In the genomic region with DNA sequence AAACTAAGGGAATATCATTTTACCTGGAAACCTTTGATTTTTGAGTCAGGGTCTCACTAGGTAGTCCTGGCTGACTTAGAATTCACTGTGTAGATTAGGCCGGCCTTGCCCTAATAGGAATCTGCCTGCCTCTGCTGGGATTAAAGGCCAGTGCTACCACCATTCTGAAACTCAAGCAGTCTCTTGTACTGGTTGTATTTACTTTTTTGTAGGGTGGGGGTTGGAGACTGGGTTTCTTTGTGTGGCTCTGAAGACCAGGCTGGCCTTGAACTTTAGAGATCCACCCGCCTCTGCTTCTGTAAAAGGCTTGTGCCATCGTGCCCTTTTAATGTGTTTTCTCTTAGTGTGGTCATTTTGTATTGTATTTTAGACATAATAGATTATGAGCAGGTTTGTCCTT, we compare ENCODE assay signal across 1 mouse cellular context.
TF ChIP-seq lines count a peak whose summit lies in the region.

No protein-coding gene starts in this region.

TF ChIP-seq in CH12.LX, 34 proteins besides CTCF, POLR2A, EP300 and RAD21:
- TF ChIP-seq ELF1 (IDR thresholded peaks at IDR 0.05; ENCODE audit: low read depth, low read length) (no peak), MYC (IDR thresholded peaks at IDR 0.05; ENCODE audit: low read depth, low read length) (no peak), ZKSCAN1 (IDR thresholded peaks at IDR 0.05; ENCODE audit: borderline replicate concordance, low read depth, low read length) (no peak), MAX (IDR thresholded peaks at IDR 0.05; ENCODE audit: low read length) (no peak), IRF4 (IDR thresholded peaks at IDR 0.05; ENCODE audit: low read depth, low read length) (no peak), TCF12 (IDR thresholded peaks at IDR 0.05; ENCODE audit: low read depth, low read length) (no peak), SIN3A (IDR thresholded peaks at IDR 0.05; ENCODE audit: low read length) (no peak), MEF2A (IDR thresholded peaks at IDR 0.05; ENCODE audit: borderline replicate concordance, low read depth, low read length) (no peak), TBP (conservative IDR thresholded peaks at IDR 0.05; ENCODE audit: low read depth, low read length) (no peak), KAT2A (IDR thresholded peaks at IDR 0.05; ENCODE audit: insufficient replicate concordance, low read length) (no peak), CHD1 (IDR thresholded peaks at IDR 0.05; ENCODE audit: low read depth, low read length) (no peak), JUND (conservative IDR thresholded peaks at IDR 0.05; ENCODE audit: low read depth, low read length) (no peak)
